Mouse (Mus musculus) ovary, postnatal 10 days (tissue): ENCODE data around the gene Pdcd11.
"Not testable (repeated sequence)": the region's sequence is repeated elsewhere in the genome, so short reads cannot be mapped to it uniquely, and the experiment has no call there.

Experiments
- DNase-seq: peaks from one replicate; pipeline ENCODE4 v3.0.0; 2022; ENCODE audit warnings: low spot score

The Pdcd11 gene

DNA sequence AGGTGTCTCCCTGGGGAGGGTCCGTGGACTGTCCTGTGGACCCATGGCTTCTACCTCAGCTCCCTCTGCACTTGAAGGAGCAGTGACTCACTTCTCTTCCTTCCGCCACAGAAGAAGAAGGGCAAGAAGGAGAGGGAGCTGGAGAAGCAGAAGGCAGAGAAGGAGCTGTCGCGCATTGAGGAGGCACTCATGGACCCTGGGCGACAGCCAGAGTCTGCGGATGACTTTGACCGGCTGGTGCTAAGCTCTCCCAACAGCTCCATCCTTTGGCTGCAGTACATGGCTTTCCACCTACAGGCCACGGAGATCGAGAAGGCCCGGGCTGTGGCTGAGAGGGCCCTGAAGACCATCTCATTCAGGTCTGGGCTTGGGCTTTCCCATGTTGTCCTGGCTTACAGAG is 37.6 kb downstream of the Pdcd11 start:
- no peak for DNase-seq

DNA sequence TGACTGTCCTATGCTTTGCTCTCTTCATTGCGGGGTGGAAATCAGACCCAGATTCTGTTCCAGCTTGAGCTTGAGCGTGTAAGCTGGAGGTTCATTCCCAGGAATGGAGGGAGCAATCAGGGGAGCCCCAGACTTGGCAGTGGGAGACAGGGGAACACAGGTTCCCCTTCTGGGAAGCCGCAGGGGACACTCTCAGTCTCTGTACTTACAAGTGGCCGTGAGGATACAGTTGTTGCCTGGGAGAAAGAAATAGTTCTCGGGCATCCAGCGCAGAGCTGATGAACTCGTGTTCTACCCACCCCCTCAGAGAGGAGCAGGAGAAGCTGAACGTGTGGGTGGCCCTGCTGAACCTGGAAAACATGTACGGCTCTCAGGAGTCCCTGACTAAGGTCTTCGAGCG is 38.3 kb downstream of the Pdcd11 start:
- DNase-seq, result no peak

GRCm38 (mm10) chr19:47130551-47131125 is 40.1 kb downstream of the Pdcd11 start:
- no peak for DNase-seq

DNA sequence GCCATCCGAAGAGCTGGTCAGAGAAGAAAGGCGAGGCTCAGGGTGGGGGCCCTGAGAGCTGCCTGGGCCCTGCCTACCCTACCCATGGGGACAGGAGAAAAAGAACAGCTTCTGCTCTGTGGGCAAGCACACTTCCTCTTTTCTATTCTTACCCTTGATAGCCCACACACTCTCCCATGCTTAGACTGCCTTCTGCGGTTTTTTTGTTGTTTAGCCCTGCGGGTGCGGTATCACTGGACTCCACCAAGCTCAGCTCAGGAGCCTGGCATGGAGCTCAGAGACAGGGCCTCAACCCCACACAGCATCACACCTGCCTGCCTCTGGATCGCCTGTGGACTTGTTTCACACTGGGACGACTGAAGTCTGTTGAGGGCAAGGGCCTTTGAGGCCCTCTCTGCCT is 42.6 kb downstream of the Pdcd11 start:
- DNase-seq, result no peak

DNA sequence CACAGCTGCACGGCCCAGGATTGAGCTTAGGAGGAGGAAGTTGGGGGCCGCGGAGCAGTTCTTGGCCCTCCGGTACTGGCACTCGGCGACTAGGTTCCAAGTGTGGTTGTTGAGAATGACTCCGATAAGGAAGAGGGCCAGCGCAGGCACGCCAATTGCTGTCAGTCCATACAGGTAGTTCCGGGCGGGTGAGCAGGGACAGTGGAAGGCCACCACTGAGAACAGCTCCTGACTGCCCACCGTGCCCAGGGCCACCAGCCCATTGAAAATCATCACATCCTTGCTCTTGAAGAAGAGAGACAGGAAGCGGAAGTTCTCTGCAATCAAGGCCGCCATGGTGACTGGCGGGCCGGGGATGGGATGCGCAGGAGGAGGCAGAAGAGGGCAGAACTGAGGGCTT is 45.0 kb downstream of the Pdcd11 start:
- DNase-seq, result no peak

DNA sequence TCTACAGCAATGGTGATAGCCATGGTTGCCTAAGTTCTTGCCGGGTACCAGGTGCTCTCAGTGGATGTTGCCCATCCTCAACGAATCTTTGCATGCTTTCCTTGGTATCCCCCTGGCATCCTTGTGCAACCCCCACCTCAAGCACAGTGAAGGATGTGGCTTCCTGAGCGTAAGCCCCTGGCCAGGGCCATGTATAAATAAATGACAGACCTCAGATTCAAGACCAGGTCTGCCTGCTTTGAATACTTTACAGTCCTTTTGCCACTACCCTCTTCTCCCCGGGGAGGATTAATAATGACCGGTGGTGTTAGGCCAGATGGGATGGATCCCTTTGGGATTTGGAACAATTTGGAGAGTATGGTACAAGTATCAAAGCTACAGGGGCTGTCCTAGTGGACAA is 45.6 kb downstream of the Pdcd11 start:
- no peak for DNase-seq

DNA sequence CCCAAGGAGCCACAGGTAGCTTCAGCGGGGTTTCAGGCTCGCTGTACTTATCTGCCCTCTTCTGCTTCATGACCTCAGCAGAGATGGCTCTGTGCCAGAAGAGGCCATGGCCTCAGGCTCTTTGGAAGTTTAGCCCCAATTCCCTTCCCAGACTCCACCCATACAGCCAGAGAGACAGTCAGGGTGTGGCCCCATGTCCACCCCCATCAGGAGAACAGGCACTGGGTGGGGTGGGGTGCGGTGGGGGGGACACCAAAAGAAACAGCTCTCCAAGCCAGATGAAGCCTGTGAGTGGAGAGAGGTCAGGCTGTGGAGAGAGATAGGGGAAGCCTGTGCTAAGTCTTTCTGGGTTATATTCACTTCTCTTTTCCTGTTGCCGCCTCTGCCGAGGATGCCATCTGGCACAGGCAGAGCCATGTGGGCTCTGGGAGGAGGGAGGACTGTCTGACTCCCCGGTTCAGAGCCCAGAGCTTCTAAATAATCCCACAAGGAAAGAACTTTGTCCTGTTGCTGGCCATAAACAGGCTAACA is 46.5 kb downstream of the Pdcd11 start:
- DNase-seq, result no peak

- peak; percentile 49 for DNase-seq
These were observed 47.3 kb downstream of the Pdcd11 start, which contains the start of gene Calhm2 for GRCm38 (mm10) chr19:47137771-47138421. Calhm2 (minus strand) TSS chr19:47138294.

DNA sequence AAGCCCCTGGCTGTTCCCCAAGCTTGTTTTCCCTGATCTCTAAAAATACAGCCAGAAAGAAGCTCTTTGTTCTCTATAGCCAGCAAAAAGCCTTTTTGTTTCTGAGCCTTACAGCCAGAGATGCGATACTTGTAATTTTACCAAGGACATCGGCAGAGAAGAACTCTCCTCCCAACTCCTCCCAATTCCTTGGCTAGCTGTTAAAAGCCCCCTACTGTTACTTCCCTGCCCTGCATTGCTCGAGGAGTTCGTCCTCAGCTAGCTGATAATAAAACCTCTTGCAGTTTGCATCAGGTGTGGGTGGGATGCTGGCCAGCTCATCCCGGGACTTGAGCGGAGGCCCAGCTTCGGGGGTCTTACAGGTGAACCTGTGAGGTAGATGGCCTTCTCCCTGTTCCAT is 49.0 kb downstream of the Pdcd11 start:
- not testable (repeated sequence) for DNase-seq

GRCm38 (mm10) chr19:47142438-47142837 is 51.9 kb downstream of the Pdcd11 start:
- no peak for DNase-seq

GRCm38 (mm10) chr19:47144154-47144553 is 53.6 kb downstream of the Pdcd11 start, which contains the start of gene Calhm1:
Calhm1 (minus strand) TSS chr19:47144254.
- DNase-seq, result no peak

GRCm38 (mm10) chr19:47148267-47148847 is 57.8 kb downstream of the Pdcd11 start:
- DNase-seq, result no peak

- no peak for DNase-seq
These were observed 59.3 kb downstream of the Pdcd11 start for GRCm38 (mm10) chr19:47149854-47150253.

- no peak for DNase-seq
These were observed 60.9 kb downstream of the Pdcd11 start for GRCm38 (mm10) chr19:47151332-47152061.

DNA sequence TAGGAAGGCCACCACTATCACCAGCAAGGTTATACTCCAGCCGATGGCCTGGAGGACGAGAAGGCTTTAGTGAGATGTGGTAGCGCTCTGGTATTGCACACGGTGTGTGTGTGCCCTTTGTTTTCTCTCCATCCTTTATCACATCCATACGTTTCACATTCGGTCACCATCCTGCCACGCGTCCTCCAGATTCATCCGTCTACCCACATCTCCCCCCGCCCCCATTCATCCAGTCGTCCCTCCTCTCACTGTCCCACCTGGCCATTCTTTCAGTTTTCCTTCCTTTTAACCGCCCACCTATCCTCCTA is 61.4 kb downstream of the Pdcd11 start:
- no peak for DNase-seq

DNA sequence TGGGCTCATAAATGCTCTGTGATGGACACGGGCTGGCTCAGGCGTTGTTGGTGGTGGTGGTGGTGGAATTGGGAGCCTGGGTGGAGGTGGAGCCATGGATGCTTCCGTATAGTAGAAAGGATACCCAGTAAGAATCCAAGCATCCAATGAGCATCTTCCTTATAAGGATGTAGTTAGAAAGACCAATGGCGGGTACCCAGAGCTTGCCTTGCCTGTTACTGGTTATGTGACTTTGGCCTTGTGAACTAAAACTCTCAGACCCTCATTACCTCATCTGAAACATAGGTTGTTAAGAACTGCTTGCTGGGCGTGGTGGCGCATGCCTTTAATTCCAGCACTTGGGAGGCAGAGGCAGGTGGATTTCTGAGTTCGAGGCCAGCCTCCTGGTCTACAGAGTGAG is 63.2 kb downstream of the Pdcd11 start:
- DNase-seq, result no peak

- DNase-seq, result no peak
These were observed 67.1 kb downstream of the Pdcd11 start, which contains the start of gene Calhm3 for GRCm38 (mm10) chr19:47157664-47158063. Calhm3 (minus strand) TSS chr19:47157764.

DNA sequence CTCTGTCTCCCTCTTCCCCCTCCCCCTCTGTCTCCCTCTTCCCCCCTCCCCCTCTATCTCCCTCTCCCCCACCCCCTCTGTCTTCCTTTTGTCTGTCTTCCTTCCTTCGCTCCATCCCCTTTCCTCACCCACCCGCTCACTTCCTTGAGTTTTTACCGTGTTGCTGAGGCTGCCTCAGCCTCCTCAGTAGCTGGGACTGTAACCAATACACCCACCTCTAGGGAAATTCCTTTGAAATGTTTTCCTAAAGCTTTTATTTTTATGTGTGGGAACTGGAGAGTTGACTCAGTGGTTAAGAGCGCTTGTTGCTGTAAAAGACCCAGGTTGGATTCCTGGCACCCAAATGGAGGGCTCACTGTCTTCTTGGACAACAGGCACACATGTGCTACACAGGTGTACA is 71.1 kb downstream of the Pdcd11 start:
- DNase-seq, result no peak

GRCm38 (mm10) chr19:47163176-47163744 is 72.7 kb downstream of the Pdcd11 start:
- no peak for DNase-seq

- no peak for DNase-seq
These were observed 76.2 kb downstream of the Pdcd11 start for GRCm38 (mm10) chr19:47166758-47167157.

- DNase-seq, result no peak
These were observed 77.1 kb downstream of the Pdcd11 start for GRCm38 (mm10) chr19:47167617-47168214.

DNA sequence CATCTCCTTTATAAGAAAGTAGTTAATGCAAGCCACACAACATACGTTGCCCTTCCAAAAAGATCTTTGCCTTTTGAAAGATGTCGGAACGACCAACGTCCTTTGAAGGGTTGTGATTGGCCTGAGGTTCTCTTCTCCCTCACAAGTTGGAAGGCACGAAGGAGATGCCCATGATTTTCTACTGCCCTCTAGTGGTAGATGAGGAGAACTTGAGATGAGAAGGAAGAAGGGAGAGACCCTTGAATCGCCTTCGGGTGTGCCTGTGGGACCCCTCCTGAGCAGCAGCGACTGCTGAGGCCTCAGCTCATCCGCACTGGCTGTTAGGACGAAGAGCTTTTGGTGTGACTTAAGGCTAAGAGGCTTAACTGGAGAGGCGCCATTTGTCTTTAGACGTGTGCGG is 77.7 kb downstream of the Pdcd11 start:
- DNase-seq, result no peak
